Mouse (Mus musculus) CH12.LX (cell line): ENCODE data around the gene Tet3.

Experiments
- CTCF ChIP-seq, 2 experiments: IDR thresholded peaks in 1 of 2; conservative IDR thresholded peaks in 1 of 2; 2 replicates each; pipeline ENCODE4 v1.5.1; 2011 to 2012; ENCODE audit warnings: low read depth in 2 of 2, low read length in 2 of 2, improper control_type of control experiment in 1 of 2, inconsistent platforms in 1 of 2, mild to moderate bottlenecking in 1 of 2, moderate library complexity in 1 of 2
- EP300 ChIP-seq: IDR thresholded peaks from 2 replicates; pipeline ENCODE4 v1.6.1; 2011; ENCODE audit warnings: low read length, improper control_type of control experiment
- GABPA ChIP-seq: IDR thresholded peaks from 2 replicates; pipeline ENCODE4 v1.6.1; 2012; ENCODE audit warnings: low read depth, low read length, improper control_type of control experiment, inconsistent platforms; ENCODE audit not compliant: insufficient replicate concordance
- HCFC1 ChIP-seq: IDR thresholded peaks from 2 replicates; pipeline ENCODE4 v1.6.1; 2012; ENCODE audit warnings: low read depth, mild to moderate bottlenecking, inconsistent platforms, low read length, improper control_type of control experiment
- NRF1 ChIP-seq: IDR thresholded peaks from 2 replicates; pipeline ENCODE4 v1.6.1; 2014; ENCODE audit warnings: low read depth, mild to moderate bottlenecking, inconsistent platforms, low read length, improper control_type of control experiment, moderate library complexity
- POLR2A ChIP-seq: IDR thresholded peaks from 2 replicates; pipeline ENCODE4 v1.6.1; 2011; ENCODE audit warnings: low read depth, mild to moderate bottlenecking, improper control_type of control experiment, low read length
- SIN3A ChIP-seq: IDR thresholded peaks from 2 replicates; pipeline ENCODE4 v1.6.1; 2012; ENCODE audit warnings: low read length, improper control_type of control experiment, inconsistent platforms
- TCF12 ChIP-seq: IDR thresholded peaks from 2 replicates; pipeline ENCODE4 v1.6.1; 2014; ENCODE audit warnings: low read depth, mild to moderate bottlenecking, inconsistent platforms, low read length, improper control_type of control experiment
- UBTF ChIP-seq: IDR thresholded peaks from 2 replicates; pipeline ENCODE4 v1.6.1; 2012; ENCODE audit warnings: low read depth, mild to moderate bottlenecking, inconsistent platforms, low read length, improper control_type of control experiment, moderate library complexity
- ZNF384 ChIP-seq: IDR thresholded peaks from 2 replicates; pipeline ENCODE4 v1.6.1; 2012; ENCODE audit warnings: low read depth, low read length, improper control_type of control experiment, inconsistent platforms

GRCm38 (mm10) chr6:83496009-83496752, 37.3 kb upstream of the Tet3 start:
- no peak for TF ChIP-seq EP300
- no peak for TF ChIP-seq GABPA
- no peak for TF ChIP-seq POLR2A
- TF ChIP-seq TCF12 = no peak
- no peak for TF ChIP-seq HCFC1
- no peak for TF ChIP-seq CTCF (conservative IDR thresholded peaks at IDR 0.05 in 1 of 2, IDR thresholded peaks at IDR 0.05 in 1 of 2; ENCODE audit: low read depth in 2 of 2, low read length in 2 of 2)
- TF ChIP-seq UBTF = no peak
- TF ChIP-seq SIN3A = no peak
- TF ChIP-seq ZNF384 = no peak
- TF ChIP-seq NRF1 = no peak
